Mouse (Mus musculus): Measurements from ENCODE around the gene Ykt6. TPM values are rescaled to one million over a fixed set of nuclear protein-coding genes. Genes with fewer than 3 reads are reported as not detected.
A peak's percentile ranks its signal among the peaks of the same experiment; 100 is the strongest.
"Not testable (repeated sequence)": the region's sequence is repeated elsewhere in the genome, so short reads cannot be mapped to it uniquely, and the experiment has no call there.

Gene Ykt6
- polyA plus RNA-seq, 1 experiment from 2014 or later, result 39.1 TPM

DNA sequence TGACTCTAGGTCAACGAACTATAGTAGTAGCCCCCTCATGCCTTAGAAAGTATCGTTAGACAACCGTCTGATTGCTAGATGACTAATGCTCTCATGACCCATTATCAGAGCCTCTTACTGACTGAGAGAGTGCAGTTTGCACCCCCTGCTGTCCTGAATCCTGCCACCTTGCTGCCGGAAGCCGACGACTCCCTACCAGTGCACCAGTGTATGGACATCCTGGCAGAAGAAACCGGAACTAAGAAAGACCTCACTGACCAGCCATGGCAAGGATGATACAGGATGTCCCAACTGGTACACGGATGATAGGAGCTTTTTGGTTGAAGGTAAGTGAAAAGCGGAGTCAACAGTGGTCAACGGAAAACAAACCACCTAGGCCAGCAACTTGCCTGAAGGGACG, 21.0 kb upstream of the Ykt6 start:
- not testable (repeated sequence) for H3K27ac ChIP-seq (ENCODE audit: low read depth, low read length); ATAC-seq (ENCODE audit: low read depth); H3K36me3 ChIP-seq (ENCODE audit: control insufficient read depth, insufficient read depth, low read length)

DNA sequence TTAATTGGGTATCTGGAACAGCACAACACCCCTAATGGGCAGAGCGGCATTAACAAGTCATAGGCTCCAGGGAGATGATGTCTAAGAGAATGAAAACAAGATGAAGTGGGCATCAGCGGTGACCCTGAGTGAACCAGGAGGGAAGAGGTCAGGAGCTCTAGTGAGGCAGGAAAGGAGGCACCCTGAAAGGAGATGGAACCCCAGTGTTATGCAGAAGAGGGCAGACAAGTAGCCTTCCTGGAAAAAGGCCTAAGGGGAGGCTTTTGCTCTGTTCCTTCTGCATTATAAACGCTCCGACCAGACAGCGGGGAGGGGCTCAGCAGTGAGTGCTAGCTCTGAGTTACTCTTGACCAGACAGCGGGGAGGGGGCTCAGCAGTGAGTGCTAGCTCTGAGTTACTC, 12.5 kb upstream of the Ykt6 start:
- no peaks in the 10 kb centered on the region for H3K4me1 ChIP-seq (ENCODE audit: control insufficient read depth, insufficient read depth, low read length)
- 63% methylated on average over 6 of the region's 6 CpGs for WGBS
- no peaks in the 10 kb centered on the region for H3K9me3 ChIP-seq (ENCODE audit: control insufficient read depth, low read length)
- no peak overlapping the region for H3K4me3 ChIP-seq (ENCODE audit: low read depth, low read length)
- ATAC-seq (ENCODE audit: low read depth), result no peak
- H3K27ac ChIP-seq (ENCODE audit: low read depth, low read length), result no peak overlapping the region
- no peaks in the 10 kb centered on the region for H3K36me3 ChIP-seq (ENCODE audit: control insufficient read depth, insufficient read depth, low read length)
- no peaks in the 10 kb centered on the region for H3K27me3 ChIP-seq (ENCODE audit: control insufficient read depth, insufficient read depth, low read length)
- no peak overlapping the region for H3K9ac ChIP-seq (replicated peaks; ENCODE audit: low read depth, low read length)
- H3K4me2 ChIP-seq (ENCODE audit: low read depth, low read length), result no peak overlapping the region

More for the DNA sequence above, 21.0 kb upstream of the Ykt6 start:
- not testable (repeated sequence) for H3K4me3 ChIP-seq (ENCODE audit: low read depth, low read length); H3K9me3 ChIP-seq (ENCODE audit: control insufficient read depth, low read length); H3K4me2 ChIP-seq (ENCODE audit: low read depth, low read length); H3K4me1 ChIP-seq (ENCODE audit: control insufficient read depth, insufficient read depth, low read length); H3K27me3 ChIP-seq (ENCODE audit: control insufficient read depth, insufficient read depth, low read length); H3K9ac ChIP-seq (replicated peaks; ENCODE audit: low read depth, low read length)
- 93% methylated on average over 11 of the region's 11 CpGs for WGBS

DNA sequence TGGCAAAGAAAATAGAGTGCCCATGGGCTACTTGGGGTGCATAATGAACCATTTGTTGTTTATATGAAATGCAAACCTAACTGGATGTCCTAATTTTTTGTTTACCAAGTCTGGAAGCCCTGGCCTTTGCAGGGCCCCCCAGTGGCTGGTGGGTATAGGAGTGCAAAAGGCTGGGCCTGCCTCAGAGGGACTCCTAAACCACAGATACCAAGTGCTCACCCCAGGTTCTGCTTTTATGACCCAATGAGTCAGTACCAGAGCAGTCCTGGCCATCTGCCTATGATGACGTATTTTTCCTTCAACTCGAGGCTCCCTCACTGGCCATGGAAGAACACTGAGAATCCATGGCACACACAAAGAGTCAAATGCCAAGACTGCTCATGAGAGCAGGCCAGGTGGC, 10.4 kb upstream of the Ykt6 start:
- Histone ChIP-seq H3K9me3 (ENCODE audit: control insufficient read depth, low read length) (no peaks in the 10 kb centered on the region), H3K9ac (replicated peaks; ENCODE audit: low read depth, low read length) (no peak overlapping the region), H3K36me3 (ENCODE audit: control insufficient read depth, insufficient read depth, low read length) (no peaks in the 10 kb centered on the region), H3K27ac (ENCODE audit: low read depth, low read length) (no peak overlapping the region), H3K27me3 (ENCODE audit: control insufficient read depth, insufficient read depth, low read length) (no peaks in the 10 kb centered on the region), H3K4me3 (ENCODE audit: low read depth, low read length) (no peak overlapping the region), H3K4me1 (ENCODE audit: control insufficient read depth, insufficient read depth, low read length) (no peaks in the 10 kb centered on the region), H3K4me2 (ENCODE audit: low read depth, low read length) (no peak overlapping the region)
- no peak for ATAC-seq (ENCODE audit: low read depth)
- WGBS, result 75% methylated on average over 2 of the region's 2 CpGs

DNA sequence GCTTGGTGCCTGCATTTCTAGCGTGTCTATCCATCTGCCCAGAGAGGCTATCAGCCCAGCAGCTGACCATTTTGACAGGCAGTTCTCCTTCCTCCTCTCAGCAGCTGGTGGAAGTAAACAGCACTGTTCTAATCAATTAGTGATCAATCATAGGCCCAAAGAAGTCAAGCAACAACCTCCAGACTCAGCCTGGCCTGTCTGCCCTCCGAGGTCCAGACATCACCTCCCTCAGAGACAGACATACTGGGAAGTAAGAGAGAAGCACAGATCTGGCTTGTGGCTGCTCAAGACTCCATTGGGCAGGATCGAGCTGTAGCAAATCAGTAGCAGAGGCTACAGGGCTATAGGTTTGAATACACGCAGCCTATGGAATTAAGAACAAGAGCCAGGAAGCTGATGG, 7.7 kb upstream of the Ykt6 start:
- Histone ChIP-seq H3K4me1 (ENCODE audit: control insufficient read depth, insufficient read depth, low read length) (no peaks in the 10 kb centered on the region), H3K36me3 (ENCODE audit: control insufficient read depth, insufficient read depth, low read length) (no peaks in the 10 kb centered on the region), H3K9ac (replicated peaks; ENCODE audit: low read depth, low read length) (no peak overlapping the region), H3K27ac (ENCODE audit: low read depth, low read length) (no peak overlapping the region), H3K9me3 (ENCODE audit: control insufficient read depth, low read length) (no peaks in the 10 kb centered on the region), H3K4me2 (ENCODE audit: low read depth, low read length) (no peak overlapping the region), H3K4me3 (ENCODE audit: low read depth, low read length) (no peak overlapping the region), H3K27me3 (ENCODE audit: control insufficient read depth, insufficient read depth, low read length) (no peaks in the 10 kb centered on the region)
- whole genome bisulfite sequencing, result 77% methylated on average over 4 of the region's 4 CpGs
- ATAC-seq (ENCODE audit: low read depth), result no peak

DNA sequence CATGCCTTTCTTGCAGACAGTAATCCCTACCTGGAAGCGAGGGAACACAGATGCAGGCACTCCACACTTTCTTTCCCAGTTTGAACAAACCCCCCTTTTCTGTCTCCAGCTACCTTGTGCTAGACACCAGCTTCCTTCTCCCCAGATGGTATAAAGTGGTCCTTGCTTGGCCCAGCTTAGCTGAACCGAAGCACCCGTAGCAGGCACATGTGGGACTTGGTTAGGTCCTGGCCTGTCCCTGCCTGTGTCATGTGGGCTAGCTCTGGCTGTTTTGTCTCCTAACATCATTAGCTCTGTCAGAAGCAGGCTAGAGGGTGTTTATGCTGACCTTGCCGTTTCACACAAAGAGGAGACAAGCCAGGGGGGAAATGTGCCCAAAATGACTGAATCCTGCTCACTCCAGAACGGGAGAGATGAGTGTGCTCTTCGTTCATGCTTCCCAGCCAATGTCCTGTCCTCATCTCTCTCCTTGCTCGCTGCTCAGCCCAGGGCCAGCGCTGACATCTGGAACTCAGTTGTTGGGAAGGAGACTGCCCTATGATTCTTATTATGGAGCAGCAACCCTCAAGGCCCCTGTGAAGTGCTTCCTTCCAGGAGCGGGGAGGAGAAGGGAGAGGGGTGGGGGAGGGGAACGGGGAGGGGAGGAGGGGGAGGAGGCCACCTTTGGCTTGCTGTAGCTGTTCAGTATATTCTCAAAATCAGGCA, 6.8 kb upstream of the Ykt6 start:
- WGBS, result 63% methylated on average over 10 of the region's 10 CpGs

DNA sequence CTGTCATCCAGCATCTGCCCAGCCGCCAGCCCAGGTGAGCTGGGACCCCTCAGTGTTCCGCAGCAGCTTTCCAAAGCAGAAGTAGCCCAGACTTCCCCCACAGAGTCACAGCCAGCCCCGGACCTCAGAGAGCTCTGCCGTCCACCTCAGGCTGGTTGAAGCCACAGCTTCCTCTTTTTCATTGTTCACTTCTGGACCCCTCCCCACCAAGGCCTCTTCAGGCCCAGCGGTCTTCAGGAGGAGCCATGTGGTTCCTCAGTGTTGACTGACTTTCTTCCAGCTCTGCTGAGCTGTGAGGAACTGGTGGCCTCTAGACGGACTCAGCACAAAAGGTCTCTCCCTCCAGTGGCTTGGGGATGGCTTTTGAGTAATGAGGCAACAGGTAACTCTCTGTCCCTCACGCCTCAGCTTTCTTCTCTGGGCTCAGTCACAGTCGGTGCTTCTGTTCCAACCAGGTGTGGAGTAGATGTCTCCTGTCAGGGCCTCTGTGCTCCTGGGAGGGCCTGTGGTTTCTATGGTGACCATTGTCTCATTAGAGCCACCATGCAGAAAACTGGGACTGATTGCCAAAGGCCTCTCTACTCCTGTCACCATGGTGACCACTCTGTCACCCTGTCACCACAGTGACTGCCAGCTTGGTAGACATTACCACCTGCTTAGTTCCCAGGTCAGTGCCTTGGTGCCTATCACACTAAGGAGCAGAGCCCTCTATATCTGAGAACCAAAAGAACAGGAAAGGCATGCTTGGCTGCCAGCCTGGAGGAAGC, 5.7 kb upstream of the Ykt6 start, which contains the start of gene Gck:
Gene Gck, minus strand, starts transcription at position 496 of the 767 bp plus-strand sequence.
- peak; percentile 21; the same call in 1 of the 2 replicates for ATAC-seq (ENCODE audit: low read depth)
- H3K27me3 ChIP-seq (ENCODE audit: control insufficient read depth, insufficient read depth, low read length), result no peaks in the 10 kb centered on the region
- H3K36me3 ChIP-seq (ENCODE audit: control insufficient read depth, insufficient read depth, low read length), result no peaks in the 10 kb centered on the region
- no peak within 1 kb of the TSS for H3K27ac ChIP-seq (ENCODE audit: low read depth, low read length)
- no peak within 1 kb of the TSS for H3K4me3 ChIP-seq (ENCODE audit: low read depth, low read length)
- no peak within 1 kb of the TSS for H3K9ac ChIP-seq (replicated peaks; ENCODE audit: low read depth, low read length)
- 60% methylated on average over 8 of the region's 8 CpGs for WGBS
- H3K9me3 ChIP-seq (ENCODE audit: control insufficient read depth, low read length), result no peaks in the 10 kb centered on the region
- no peaks in the 10 kb centered on the region for H3K4me1 ChIP-seq (ENCODE audit: control insufficient read depth, insufficient read depth, low read length)
- H3K4me2 ChIP-seq (ENCODE audit: low read depth, low read length), result no peak within 1 kb of the TSS

More for the DNA sequence above, 6.8 kb upstream of the Ykt6 start:
- Histone ChIP-seq H3K4me3 (ENCODE audit: low read depth, low read length) (no peak overlapping the region), H3K36me3 (ENCODE audit: control insufficient read depth, insufficient read depth, low read length) (no peaks in the 10 kb centered on the region), H3K27me3 (ENCODE audit: control insufficient read depth, insufficient read depth, low read length) (no peaks in the 10 kb centered on the region), H3K27ac (ENCODE audit: low read depth, low read length) (no peak overlapping the region), H3K9me3 (ENCODE audit: control insufficient read depth, low read length) (no peaks in the 10 kb centered on the region), H3K9ac (replicated peaks; ENCODE audit: low read depth, low read length) (no peak overlapping the region), H3K4me2 (ENCODE audit: low read depth, low read length) (no peak overlapping the region), H3K4me1 (ENCODE audit: control insufficient read depth, insufficient read depth, low read length) (no peaks in the 10 kb centered on the region)
- ATAC-seq (ENCODE audit: low read depth), result no peak

DNA sequence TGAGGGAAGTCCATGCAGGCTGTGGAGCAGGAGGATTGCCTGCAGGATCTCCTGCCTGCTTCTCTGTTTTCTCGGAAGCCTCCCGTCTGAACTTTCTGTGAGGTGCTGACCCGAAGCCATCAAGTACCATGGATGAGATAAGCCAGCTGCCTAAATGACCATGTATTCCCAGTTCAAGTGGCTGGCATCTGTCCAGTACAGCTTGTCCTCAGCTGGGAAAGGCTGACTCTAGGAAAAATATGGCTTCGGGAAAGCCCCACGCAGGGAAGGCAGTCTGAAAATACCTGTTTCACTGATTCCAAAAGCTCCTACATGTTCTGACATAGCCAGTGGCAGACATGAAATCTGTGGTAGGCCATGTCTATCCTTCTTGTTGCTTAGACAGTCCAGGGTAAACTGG, 3.0 kb upstream of the Ykt6 start:
- 85% methylated on average over 5 of the region's 5 CpGs for WGBS
- ATAC-seq (ENCODE audit: low read depth), result no peak
- Histone ChIP-seq H3K4me3 (ENCODE audit: low read depth, low read length) (no peak overlapping the region), H3K4me2 (ENCODE audit: low read depth, low read length) (no peak overlapping the region), H3K9ac (replicated peaks; ENCODE audit: low read depth, low read length) (no peak overlapping the region), H3K9me3 (ENCODE audit: control insufficient read depth, low read length) (no peaks in the 10 kb centered on the region), H3K27me3 (ENCODE audit: control insufficient read depth, insufficient read depth, low read length) (no peaks in the 10 kb centered on the region), H3K36me3 (ENCODE audit: control insufficient read depth, insufficient read depth, low read length) (no peaks in the 10 kb centered on the region), H3K27ac (ENCODE audit: low read depth, low read length) (no peak overlapping the region), H3K4me1 (ENCODE audit: control insufficient read depth, insufficient read depth, low read length) (peaks cover 10% of the 10 kb centered on the region)

DNA sequence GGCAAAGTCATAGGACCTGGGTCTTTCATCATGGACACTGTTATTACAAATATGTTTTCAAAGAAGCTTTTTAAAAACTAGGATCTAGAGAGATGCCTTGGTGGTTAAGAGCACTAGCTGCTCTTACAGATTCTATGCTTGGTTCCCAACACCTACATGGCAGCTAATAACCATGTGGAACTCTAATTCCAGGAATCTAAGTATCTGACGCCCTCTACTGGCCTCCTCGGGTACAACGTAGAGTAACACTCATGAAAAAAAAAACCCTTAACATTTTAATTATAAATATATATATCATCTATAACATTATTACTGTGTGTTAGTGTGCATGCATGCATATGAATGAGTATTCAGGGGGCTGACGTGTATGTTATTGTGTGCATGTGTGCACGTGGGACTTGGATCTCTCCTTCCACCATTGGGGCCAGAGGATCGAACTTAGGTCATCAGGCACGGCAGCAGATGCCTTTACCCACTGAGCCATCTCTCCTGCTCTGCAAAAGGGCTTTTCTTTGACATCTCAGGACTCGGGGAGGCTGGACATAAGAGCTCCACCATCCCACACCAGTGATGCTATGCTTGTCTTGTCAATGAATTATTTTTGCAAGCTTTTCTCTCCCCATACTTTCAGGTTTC, 2.2 kb upstream of the Ykt6 start:
- H3K4me3 ChIP-seq (ENCODE audit: low read depth, low read length), result no peak overlapping the region
- 34% methylated on average over 8 of the region's 8 CpGs for WGBS
- no peak for ATAC-seq (ENCODE audit: low read depth)
- H3K27ac ChIP-seq (ENCODE audit: low read depth, low read length), result no peak overlapping the region
- H3K36me3 ChIP-seq (ENCODE audit: control insufficient read depth, insufficient read depth, low read length), result no peaks in the 10 kb centered on the region
- no peaks in the 10 kb centered on the region for H3K9me3 ChIP-seq (ENCODE audit: control insufficient read depth, low read length)
- no peak overlapping the region for H3K9ac ChIP-seq (replicated peaks; ENCODE audit: low read depth, low read length)
- H3K27me3 ChIP-seq (ENCODE audit: control insufficient read depth, insufficient read depth, low read length), result no peaks in the 10 kb centered on the region
- no peak overlapping the region for H3K4me2 ChIP-seq (ENCODE audit: low read depth, low read length)
- peaks cover 11% of the 10 kb centered on the region for H3K4me1 ChIP-seq (ENCODE audit: control insufficient read depth, insufficient read depth, low read length)

DNA sequence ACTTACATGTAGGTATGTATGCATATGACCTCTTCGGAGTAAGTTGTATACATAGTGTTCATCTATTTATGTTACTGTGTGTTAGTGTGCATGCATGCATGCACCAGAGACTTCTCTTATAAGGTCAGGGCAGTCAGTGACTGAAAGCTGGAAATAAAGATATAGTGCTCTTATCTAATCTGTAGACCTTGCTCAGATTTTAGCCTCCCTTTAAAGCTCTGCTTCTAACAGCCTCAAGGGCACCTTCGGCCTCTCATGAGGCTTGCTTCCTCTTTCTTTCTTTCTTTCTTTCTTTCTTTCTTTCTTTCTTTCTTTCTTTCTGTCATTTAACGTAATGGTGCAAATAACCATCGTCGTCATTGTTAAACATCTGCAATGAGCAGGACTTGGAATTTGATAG, 1.1 kb upstream of the Ykt6 start:
- no peak overlapping the region for H3K9ac ChIP-seq (replicated peaks; ENCODE audit: low read depth, low read length)
- H3K27me3 ChIP-seq (ENCODE audit: control insufficient read depth, insufficient read depth, low read length), result no peaks in the 10 kb centered on the region
- H3K4me3 ChIP-seq (ENCODE audit: low read depth, low read length), result no peak overlapping the region
- no peaks in the 10 kb centered on the region for H3K9me3 ChIP-seq (ENCODE audit: control insufficient read depth, low read length)
- peaks cover 11% of the 10 kb centered on the region for H3K4me1 ChIP-seq (ENCODE audit: control insufficient read depth, insufficient read depth, low read length)
- ATAC-seq (ENCODE audit: low read depth), result no peak
- H3K27ac ChIP-seq (ENCODE audit: low read depth, low read length), result no peak overlapping the region
- peaks cover 4% of the 10 kb centered on the region; the same call in 1 of the 2 replicates for H3K36me3 ChIP-seq (ENCODE audit: control insufficient read depth, insufficient read depth, low read length)
- WGBS, result 78% methylated on average over 5 of the region's 5 CpGs
- H3K4me2 ChIP-seq (ENCODE audit: low read depth, low read length), result no peak overlapping the region
